Mouse (Mus musculus): Measurements from ENCODE around the gene Blzf1.

Gene Blzf1

GRCm38 (mm10) chr1:164307124-164307751, at the start of gene Blzf1:
Gene Blzf1, minus strand, starts transcription at chr1:164307489.
- peak; percentile 98 for DNase-seq

- no peak for DNase-seq
These were observed 46.2 kb upstream of the Blzf1 start for GRCm38 (mm10) chr1:164353443-164353842.

GRCm38 (mm10) chr1:164342161-164342560, 34.9 kb upstream of the Blzf1 start:
- no peak for DNase-seq

- peak; percentile 57 for DNase-seq
These were observed 28.6 kb upstream of the Blzf1 start for GRCm38 (mm10) chr1:164335846-164336245.

GRCm38 (mm10) chr1:164335435-164335834, 28.1 kb upstream of the Blzf1 start:
- no peak for DNase-seq

GRCm38 (mm10) chr1:164332559-164332958, 25.3 kb upstream of the Blzf1 start:
- no peak for DNase-seq

GRCm38 (mm10) chr1:164327764-164328163, 20.5 kb upstream of the Blzf1 start:
- DNase-seq, result no peak

GRCm38 (mm10) chr1:164326600-164327155, 19.4 kb upstream of the Blzf1 start:
- DNase-seq, result peak; percentile 77

- no peak for DNase-seq
These were observed 17.6 kb upstream of the Blzf1 start for GRCm38 (mm10) chr1:164324878-164325277.

- DNase-seq, result no peak
These were observed 16.9 kb upstream of the Blzf1 start for GRCm38 (mm10) chr1:164324221-164324620.

- DNase-seq, result no peak
These were observed 15.8 kb upstream of the Blzf1 start for GRCm38 (mm10) chr1:164322987-164323650.

- no peak for DNase-seq
These were observed 14.1 kb upstream of the Blzf1 start for GRCm38 (mm10) chr1:164321408-164321807.

GRCm38 (mm10) chr1:164320731-164321130, 13.4 kb upstream of the Blzf1 start:
- peak; percentile 52 for DNase-seq

GRCm38 (mm10) chr1:164319542-164320140, 12.4 kb upstream of the Blzf1 start:
- no peak for DNase-seq

- DNase-seq, result no peak
These were observed 11.2 kb upstream of the Blzf1 start for GRCm38 (mm10) chr1:164318474-164318873.

- no peak for DNase-seq
These were observed 10.0 kb upstream of the Blzf1 start for GRCm38 (mm10) chr1:164317261-164317660.

- peak; percentile 55 for DNase-seq
These were observed 9.4 kb upstream of the Blzf1 start for GRCm38 (mm10) chr1:164316697-164317096.

GRCm38 (mm10) chr1:164315266-164315665, 8.0 kb upstream of the Blzf1 start:
- no peak for DNase-seq

- no peak for DNase-seq
These were observed 6.8 kb upstream of the Blzf1 start for GRCm38 (mm10) chr1:164314085-164314484.

- no peak for DNase-seq
These were observed 633 bp upstream of the Blzf1 start for GRCm38 (mm10) chr1:164307922-164308321.

- no peak for DNase-seq
These were observed 3.5 kb downstream of the Blzf1 start, which contains the start of gene Nme7 for GRCm38 (mm10) chr1:164303821-164304220. Gene Nme7, plus strand, starts transcription at chr1:164304121.

GRCm38 (mm10) chr1:164301949-164302348, 5.3 kb downstream of the Blzf1 start:
- DNase-seq, result no peak

GRCm38 (mm10) chr1:164296473-164296872, 10.8 kb downstream of the Blzf1 start:
- no peak for DNase-seq

GRCm38 (mm10) chr1:164294071-164294470, 13.2 kb downstream of the Blzf1 start:
- no peak for DNase-seq
